Mouse (Mus musculus) lung, adult 18-20 months (tissue): ENCODE measurements at regions not wholly inside any gene's neighbourhood (a gene's known extent, or its start where the extent isn't known, plus 50 kb on each side); places are given as distances from the start of the nearest gene placed in this dataset.
A peak's percentile ranks its signal among the peaks of the same experiment; 100 is the strongest.

Experiments used
- DNase-seq, 2 experiments: peaks; one replicate each; pipeline ENCODE4 v3.0.0; 2022; ENCODE audit warnings: mixed read lengths in 2 of 2

GRCm38 (mm10) chr16:75104894-75105293, 481.0 kb downstream of the Lipi start:
- DNase-seq, result no peak

GRCm38 (mm10) chr16:75093163-75093562, 492.7 kb downstream of the Lipi start:
- DNase-seq, result peak in 1 of 2 experiments; percentile 9

GRCm38 (mm10) chr16:75092471-75093130, 493.3 kb downstream of the Lipi start:
- DNase-seq, result no peak

- no peak for DNase-seq
These were observed 493.9 kb downstream of the Lipi start for GRCm38 (mm10) chr16:75091931-75092330.

- no peak for DNase-seq
These were observed 496.4 kb downstream of the Lipi start for GRCm38 (mm10) chr16:75089383-75090035.

- no peak for DNase-seq
These were observed 497.2 kb downstream of the Lipi start for GRCm38 (mm10) chr16:75088701-75089100.

GRCm38 (mm10) chr16:75065281-75065680, 520.6 kb downstream of the Lipi start:
- DNase-seq, result no peak

GRCm38 (mm10) chr16:75052953-75053352, 532.9 kb downstream of the Lipi start:
- no peak for DNase-seq

GRCm38 (mm10) chr16:75045969-75046368, 539.9 kb downstream of the Lipi start:
- DNase-seq, result no peak
